Mouse (Mus musculus): Measurements from ENCODE around the gene C130032M10Rik. TPM values are rescaled to one million over a fixed set of nuclear protein-coding genes. Genes with fewer than 3 reads are reported as not detected.

The C130032M10Rik gene
- polyA plus RNA-seq, 2 experiments from 2014 or later, result not detected

GRCm38 (mm10) chr9:114549117-114549516 is 33.6 kb downstream of the C130032M10Rik start:
- ATAC-seq, result no peak

DNA sequence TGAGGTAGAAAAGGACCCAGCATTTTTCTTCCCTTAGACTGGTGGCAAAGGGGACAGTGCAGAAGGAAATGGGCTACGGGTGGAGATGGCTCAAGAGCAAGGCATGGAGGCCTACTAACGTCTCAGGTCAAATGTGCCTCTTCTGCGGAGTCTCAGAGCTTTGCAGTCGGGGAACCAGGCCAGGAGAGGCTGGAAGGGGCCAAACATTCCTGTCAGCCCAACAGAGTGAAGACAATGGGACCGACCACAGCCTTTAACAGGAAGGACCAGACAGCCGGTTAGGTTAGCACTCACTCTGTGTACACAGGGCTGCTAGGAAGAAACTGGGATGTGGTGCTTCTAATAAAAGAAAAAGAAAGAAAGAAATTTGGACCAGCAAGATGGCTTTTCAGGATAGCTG is 34.5 kb downstream of the C130032M10Rik start:
- ATAC-seq, result no peak

- no peak for ATAC-seq
Measured at GRCm38 (mm10) chr9:114553828-114554227, 38.3 kb downstream of the C130032M10Rik start.

DNA sequence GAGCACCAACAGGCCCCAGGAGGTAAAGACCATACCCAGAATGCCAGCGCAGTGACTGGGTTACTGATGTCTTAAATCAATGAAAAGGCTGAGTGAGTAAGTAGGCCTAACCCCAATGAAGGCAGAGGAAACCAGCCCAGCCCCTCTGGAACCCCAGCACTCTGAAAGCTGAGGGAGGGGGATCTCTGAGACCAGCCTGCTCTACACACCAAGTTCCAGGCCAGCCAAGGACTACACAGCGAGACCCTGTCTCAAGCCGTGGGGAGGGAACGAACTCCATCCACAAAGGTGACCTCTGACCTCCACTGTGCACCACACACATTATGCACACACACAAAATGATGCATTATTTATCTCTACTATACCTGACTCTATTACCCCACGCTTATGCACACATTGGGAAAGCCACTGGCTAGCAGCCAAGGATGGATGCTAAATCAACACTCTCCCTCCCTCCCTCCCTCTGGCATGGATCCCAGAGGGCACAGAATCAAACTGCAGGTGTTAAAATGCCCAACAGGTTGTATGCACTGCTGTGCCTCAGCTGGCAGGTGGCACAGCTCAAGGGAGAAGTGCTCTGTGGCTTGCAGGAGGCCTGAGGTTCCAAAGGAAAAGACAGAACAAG is 39.0 kb downstream of the C130032M10Rik start:
- no peak for ATAC-seq

DNA sequence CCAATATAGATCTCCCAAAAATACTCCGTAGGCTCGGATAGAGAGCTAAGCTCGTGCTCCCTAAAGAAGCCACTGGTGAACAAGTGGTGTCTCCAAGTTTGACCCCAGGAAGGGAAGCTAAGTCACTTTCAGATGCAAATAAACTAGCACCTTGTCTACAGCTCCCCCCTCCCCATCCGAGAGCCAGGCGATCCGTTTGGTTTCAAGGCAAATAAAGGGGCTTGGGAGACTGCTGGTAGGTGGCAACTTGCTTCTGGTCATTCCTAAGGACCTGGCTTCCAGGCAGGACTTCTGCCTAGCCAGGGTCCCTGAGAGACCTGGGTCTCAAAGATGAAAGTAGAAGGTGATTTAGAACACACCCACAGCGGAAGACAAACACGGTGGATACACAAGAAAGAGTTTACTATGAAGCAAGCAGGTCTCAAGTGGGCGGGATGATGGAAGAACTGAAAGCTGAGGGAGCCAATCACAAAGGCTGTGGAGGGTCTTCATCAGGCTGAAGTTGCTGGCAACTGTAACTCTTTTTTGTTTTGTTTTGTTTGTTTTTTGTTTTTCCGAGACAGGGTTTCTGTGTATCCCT is 40.9 kb downstream of the C130032M10Rik start:
- no peak for ATAC-seq

- no peak for ATAC-seq
Measured at GRCm38 (mm10) chr9:114557086-114557485, 41.6 kb downstream of the C130032M10Rik start.

DNA sequence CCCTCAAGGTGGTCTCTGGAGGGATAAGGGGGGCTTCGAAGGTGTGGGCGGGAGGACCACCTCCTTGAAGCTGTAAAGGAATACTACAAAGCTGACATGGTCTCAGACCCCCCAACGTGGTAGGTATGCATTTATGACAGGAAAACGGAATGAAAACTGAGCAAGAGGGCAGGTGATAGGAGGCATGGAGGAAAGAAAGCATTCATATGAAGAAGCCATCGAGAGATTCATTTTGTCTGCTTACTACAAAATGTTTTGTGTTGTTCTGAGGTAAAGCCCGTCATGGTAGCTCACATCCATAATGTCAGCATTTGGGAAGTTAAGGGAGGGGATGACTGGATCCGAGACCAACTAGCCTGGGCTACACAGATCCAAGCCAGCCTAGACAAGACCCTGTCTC is 44.6 kb downstream of the C130032M10Rik start:
- ATAC-seq, result no peak

GRCm38 (mm10) chr9:114560771-114561670 is 45.5 kb downstream of the C130032M10Rik start:
- ATAC-seq, result no peak

DNA sequence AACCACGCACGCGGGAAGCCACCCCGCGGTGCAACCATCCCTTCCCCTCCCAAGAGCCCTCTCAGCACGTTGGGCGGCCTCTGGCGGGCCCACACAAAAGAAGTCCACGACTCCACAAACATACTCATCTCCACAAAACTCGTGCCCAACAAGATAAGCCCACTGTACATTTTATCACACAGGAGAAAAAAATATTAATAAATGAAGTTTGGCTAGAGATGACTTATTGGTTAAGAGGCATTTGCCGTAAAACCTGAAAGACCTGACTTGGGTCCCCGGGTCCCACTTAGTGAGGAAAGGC is 46.1 kb downstream of the C130032M10Rik start:
- ATAC-seq, result no peak

DNA sequence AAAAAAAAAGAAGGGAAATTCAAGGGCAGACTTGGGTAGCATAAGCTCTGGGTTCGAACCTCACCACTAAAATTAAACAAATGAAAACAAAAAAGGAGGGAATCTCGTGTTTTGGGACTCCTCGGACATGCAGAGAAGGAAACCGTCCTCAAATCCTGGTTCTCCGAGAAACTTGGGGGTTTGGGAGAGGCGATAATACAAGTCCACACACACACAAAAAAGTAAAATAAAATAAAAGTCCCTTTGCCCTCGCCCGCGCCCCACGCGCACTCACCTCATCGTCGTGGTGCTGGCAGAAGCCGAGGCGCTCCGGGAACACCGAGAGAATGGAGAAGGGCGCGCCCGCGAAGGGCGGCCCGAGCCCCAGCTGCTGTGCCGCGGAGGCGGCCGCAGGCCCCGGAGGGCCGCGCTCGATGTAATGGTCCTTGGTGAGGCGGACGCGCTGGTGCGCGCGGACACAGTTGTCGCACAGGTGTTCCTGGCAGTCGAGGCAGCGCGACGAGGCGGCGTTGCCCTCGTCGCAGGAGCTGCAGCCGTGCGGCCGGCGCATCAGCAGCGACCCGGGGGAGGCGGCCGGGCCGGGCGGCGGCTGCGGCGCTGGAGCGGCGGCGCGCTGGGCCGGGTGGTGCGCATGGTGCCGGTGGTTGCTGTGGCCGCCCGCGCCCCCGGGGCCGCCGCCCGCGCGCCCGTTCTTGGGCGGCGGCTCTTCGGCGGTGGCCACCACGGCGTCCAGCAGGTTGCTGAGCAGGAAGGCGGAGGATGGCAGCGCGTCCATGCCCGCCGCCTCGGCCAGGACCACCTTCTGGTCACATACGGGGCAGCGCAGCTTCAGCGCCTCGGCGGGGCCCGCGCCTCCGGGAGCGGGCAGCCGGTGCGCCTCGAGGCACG is 46.8 kb downstream of the C130032M10Rik start:
- no peak for ATAC-seq

- no peak for ATAC-seq
Measured at GRCm38 (mm10) chr9:114562919-114563751, 47.6 kb downstream of the C130032M10Rik start.

DNA sequence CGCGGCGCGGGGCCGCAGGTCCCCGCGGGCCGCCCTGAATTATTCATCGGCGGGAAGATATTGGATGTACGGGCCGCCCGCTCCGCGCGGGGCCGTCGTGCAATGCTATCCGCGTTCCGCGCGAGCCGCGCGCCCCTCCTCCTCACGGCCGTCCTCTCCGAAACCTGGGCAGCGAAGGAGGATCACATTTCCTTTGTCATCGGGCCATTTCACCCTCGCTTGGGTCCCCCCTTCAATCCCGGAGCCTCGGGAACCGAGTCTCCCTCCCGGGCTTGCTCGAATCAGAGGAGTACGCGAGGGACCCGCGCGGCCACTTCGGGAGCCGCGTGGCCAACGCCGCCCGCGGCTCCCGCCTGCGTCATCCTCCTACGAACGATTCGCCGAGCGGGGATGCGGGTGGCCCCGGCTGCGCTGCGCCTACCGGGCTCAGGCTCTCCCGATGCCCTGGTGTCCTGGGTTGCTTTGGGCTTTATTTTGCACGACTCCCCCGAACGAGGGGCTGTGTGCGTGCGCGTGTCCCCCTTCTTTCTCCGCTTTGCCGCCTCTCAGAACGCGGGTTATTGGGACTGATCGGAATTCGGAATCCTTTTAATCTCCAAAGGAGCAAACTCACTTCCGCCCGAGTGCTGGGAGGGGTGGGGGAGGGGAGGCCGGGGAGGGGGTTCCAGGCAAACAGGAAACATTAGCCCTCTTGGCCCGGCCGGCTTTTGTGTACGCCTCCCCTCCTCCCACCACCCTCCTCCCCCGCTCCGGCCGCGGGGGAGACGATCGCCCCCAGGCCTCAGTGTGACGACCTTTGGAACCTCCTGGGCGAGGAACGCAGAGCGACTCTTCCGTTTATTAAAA is 48.5 kb downstream of the C130032M10Rik start, which contains the start of gene Trim71:
Gene Trim71 (minus strand): TSS at position 609 of the 846 bp plus-strand sequence.
- ATAC-seq, result no peak

GRCm38 (mm10) chr9:114564667-114565066 is 49.2 kb downstream of the C130032M10Rik start:
- ATAC-seq, result no peak

Other genes with a start within 250 kb of the C130032M10Rik start
- gene Bcl2a1c, start 185.6 kb upstream of the C130032M10Rik start, polyA plus RNA-seq (2017; shearing (Covaris generic)), result 1 to 10 TPM in 1 of 2 experiments, not detected in 1; 2.5 TPM
- 1 to 10 TPM; 2.4 to 2.9 TPM for gene Crtap, start 125.0 kb upstream of the C130032M10Rik start, polyA plus RNA-seq (2017; shearing (Covaris generic))
- gene Glb1, start 114.6 kb upstream of the C130032M10Rik start, polyA plus RNA-seq (2017; shearing (Covaris generic)), result 10 to 100 TPM; 43.0 to 62.1 TPM
- 10 to 100 TPM; 10.9 to 20.8 TPM for gene Tmppe, start 114.6 kb upstream of the C130032M10Rik start, polyA plus RNA-seq (2017; shearing (Covaris generic))
- 10 to 100 TPM; 27.8 to 29.8 TPM for gene Ccr4, start 10.8 kb upstream of the C130032M10Rik start, polyA plus RNA-seq (2017; shearing (Covaris generic))
- not detected for gene Trim71, start 48.7 kb downstream of the C130032M10Rik start, polyA plus RNA-seq (2017; shearing (Covaris generic))
- 10 to 100 TPM; 23.9 to 24.1 TPM for gene Cnot10, start 124.5 kb downstream of the C130032M10Rik start, polyA plus RNA-seq (2017; shearing (Covaris generic))
- 10 to 100 TPM; 45.1 to 46.5 TPM for gene Dync1li1, start 173.1 kb downstream of the C130032M10Rik start, polyA plus RNA-seq (2017; shearing (Covaris generic))
- gene Cmtm6, start 215.4 kb downstream of the C130032M10Rik start, polyA plus RNA-seq (2017; shearing (Covaris generic)), result 10 to 100 TPM; 74.0 to 81.7 TPM